Mouse (Mus musculus) stomach, embryonic 16.5 days (tissue): ENCODE results near the gene Stx17. TPM values are rescaled to one million over a fixed set of nuclear protein-coding genes. Genes with fewer than 3 reads are reported as not detected.

Source experiments
- ATAC-seq: fragments of 200-750 bp; cut with Nextera tagmentation; 2 replicates; pipeline ENCODE4 v1.8.0; 2017; ENCODE audit warnings: moderate number of reproducible peaks, moderate TSS enrichment; ENCODE audit not compliant: insufficient read depth, low FRiP score
- H3K27ac ChIP-seq: fragments of 300-500 bp; sonication (generic); 2 replicates; pipeline ENCODE4 v1.5.1; 2014; ENCODE audit warnings: low read length
- H3K27me3 ChIP-seq: fragments of 300-500 bp; sonication (generic); 2 replicates; pipeline ENCODE4 v1.6.1; 2014; ENCODE audit warnings: low read length, control low read depth, mixed read lengths; ENCODE audit not compliant: control insufficient read depth, insufficient read depth
- H3K36me3 ChIP-seq: fragments of 300-500 bp; sonication (generic); 2 replicates; pipeline ENCODE4 v1.6.1; 2014; ENCODE audit warnings: low read length; ENCODE audit not compliant: control insufficient read depth, insufficient read depth
- H3K4me1 ChIP-seq: fragments of 300-500 bp; sonication (generic); 2 replicates; pipeline ENCODE4 v1.6.1; 2014; ENCODE audit warnings: low read length, control low read depth, mixed read lengths; ENCODE audit not compliant: control insufficient read depth, insufficient read depth
- H3K4me2 ChIP-seq: fragments of 300-500 bp; sonication (generic); 2 replicates; pipeline ENCODE4 v1.6.1; 2014; ENCODE audit warnings: low read depth, low read length, mixed read lengths
- H3K4me3 ChIP-seq: fragments of 300-500 bp; sonication (generic); replicated peaks from 2 replicates; pipeline ENCODE4 v1.5.1; 2014; ENCODE audit warnings: mild to moderate bottlenecking, low read length
- H3K9ac ChIP-seq: fragments of 300-500 bp; sonication (generic); 2 replicates; pipeline ENCODE4 v1.6.1; 2014; ENCODE audit warnings: low read length
- H3K9me3 ChIP-seq: fragments of 300-500 bp; sonication (generic); replicated peaks from 2 replicates; pipeline ENCODE4 v1.6.1; 2016; ENCODE audit warnings: low read length, control low read depth; ENCODE audit not compliant: control insufficient read depth
- WGBS: fragments of 180-500 bp; shearing (Covaris S2); extraction: QIAGEN DNeasy Blood & Tissue Kit; methylation state at CpG from one replicate; pipeline ENCODE4 v1.1.7; 2014; 5-methylcytosine and 5-hydroxymethylcytosine counted together
- polyA plus RNA-seq: library from polyadenylated mRNA; unstranded; fragments of >200 nt; fragmentation: Nextera tagmentation; extraction: Ambion mirVana; gene quantifications from 2 replicates; pipeline ENCODE4 v1.2.1, GENCODE M21; 2015

The Stx17 gene
- polyA plus RNA-seq, 1 experiment from 2014 or later, result 28.7 TPM

- no peak for ATAC-seq
- Histone ChIP-seq H3K4me1 (no peaks in the 10 kb centered on the region), H3K4me3 (no peak overlapping the region), H3K9ac (no peak overlapping the region), H3K4me2 (no peak overlapping the region), H3K27ac (no peak overlapping the region), H3K9me3 (no peaks in the 10 kb centered on the region), H3K36me3 (peaks cover 15% of the 10 kb centered on the region), H3K27me3 (no peaks in the 10 kb centered on the region)
- WGBS, result 64% methylated on average over 3 of the region's 3 CpGs
Measured at GRCm38 (mm10) chr4:48132721-48133120, 8.0 kb downstream of the Stx17 start.

- H3K4me1 ChIP-seq, result no peaks in the 10 kb centered on the region
- no peaks in the 10 kb centered on the region for H3K27me3 ChIP-seq
- H3K4me2 ChIP-seq, result no peak overlapping the region
- no peaks in the 10 kb centered on the region for H3K9me3 ChIP-seq
- H3K4me3 ChIP-seq, result no peak overlapping the region
- no peak overlapping the region for H3K9ac ChIP-seq
- 91% methylated on average over 2 of the region's 2 CpGs for WGBS
- no peak overlapping the region for H3K27ac ChIP-seq
- ATAC-seq, result no peak
- H3K36me3 ChIP-seq, result no peaks in the 10 kb centered on the region
Measured at GRCm38 (mm10) chr4:48149492-48149891, 24.8 kb downstream of the Stx17 start.

GRCm38 (mm10) chr4:48153229-48153628 is 28.5 kb downstream of the Stx17 start:
- 88% methylated on average over 5 of the region's 5 CpGs for WGBS

GRCm38 (mm10) chr4:48155864-48156263 is 31.1 kb downstream of the Stx17 start:
- H3K9me3 ChIP-seq, result no peaks in the 10 kb centered on the region
- 58% methylated on average over 1 of the region's 1 CpGs for WGBS
- H3K36me3 ChIP-seq, result peaks cover 6% of the 10 kb centered on the region; the same call in 1 of the 2 replicates
- no peak overlapping the region for H3K27ac ChIP-seq
- 0 out of 2 replicates have a peak, but pooled peaks cover 2% of the 10 kb centered on the region for H3K4me1 ChIP-seq
- no peak overlapping the region for H3K4me3 ChIP-seq
- no peak overlapping the region for H3K9ac ChIP-seq
- peak; percentile 83 for ATAC-seq
- no peaks in the 10 kb centered on the region for H3K27me3 ChIP-seq
- no peak overlapping the region for H3K4me2 ChIP-seq

More at GRCm38 (mm10) chr4:48153229-48153628, 28.5 kb downstream of the Stx17 start:
- no peaks in the 10 kb centered on the region for H3K27me3 ChIP-seq
- no peaks in the 10 kb centered on the region for H3K9me3 ChIP-seq
- ATAC-seq, result no peak
- H3K36me3 ChIP-seq, result no peaks in the 10 kb centered on the region; the same call in 1 of the 2 replicates
- 0 out of 2 replicates have a peak, but pooled peaks cover 2% of the 10 kb centered on the region for H3K4me1 ChIP-seq
- no peak overlapping the region for H3K9ac ChIP-seq
- no peak overlapping the region for H3K27ac ChIP-seq
- no peak overlapping the region for H3K4me3 ChIP-seq
- no peak overlapping the region for H3K4me2 ChIP-seq

GRCm38 (mm10) chr4:48160386-48160785 is 35.7 kb downstream of the Stx17 start:
- H3K27ac ChIP-seq, result no peak overlapping the region
- H3K27me3 ChIP-seq, result no peaks in the 10 kb centered on the region
- ATAC-seq, result no peak
- peaks cover 6% of the 10 kb centered on the region; the same call in 1 of the 2 replicates for H3K36me3 ChIP-seq
- no peak overlapping the region for H3K9ac ChIP-seq
- 74% methylated on average over 4 of the region's 4 CpGs for WGBS
- no peaks in the 10 kb centered on the region for H3K9me3 ChIP-seq
- H3K4me3 ChIP-seq, result no peak overlapping the region
- H3K4me2 ChIP-seq, result no peak overlapping the region
- 0 out of 2 replicates have a peak, but pooled peaks cover 2% of the 10 kb centered on the region for H3K4me1 ChIP-seq

GRCm38 (mm10) chr4:48163851-48164250 is 39.1 kb downstream of the Stx17 start:
- H3K9me3 ChIP-seq, result no peaks in the 10 kb centered on the region

GRCm38 (mm10) chr4:48175666-48176065 is 51.0 kb downstream of the Stx17 start:
- ATAC-seq, result no peak
- no peak overlapping the region for H3K4me3 ChIP-seq
- no peaks in the 10 kb centered on the region for H3K9me3 ChIP-seq
- 88% methylated on average over 3 of the region's 3 CpGs for WGBS
- H3K36me3 ChIP-seq, result no peaks in the 10 kb centered on the region
- H3K9ac ChIP-seq, result no peak overlapping the region
- no peaks in the 10 kb centered on the region for H3K4me1 ChIP-seq
- H3K4me2 ChIP-seq, result no peak overlapping the region
- no peaks in the 10 kb centered on the region for H3K27me3 ChIP-seq
- no peak overlapping the region for H3K27ac ChIP-seq

More at GRCm38 (mm10) chr4:48163851-48164250, 39.1 kb downstream of the Stx17 start:
- Histone ChIP-seq H3K4me1 (no peaks in the 10 kb centered on the region), H3K4me2 (no peak overlapping the region), H3K4me3 (no peak overlapping the region), H3K36me3 (peaks cover 5% of the 10 kb centered on the region; the same call in 1 of the 2 replicates), H3K9ac (no peak overlapping the region), H3K27ac (no peak overlapping the region), H3K27me3 (no peaks in the 10 kb centered on the region)
- 70% methylated on average over 5 of the region's 5 CpGs for WGBS
- ATAC-seq, result no peak

- Histone ChIP-seq H3K36me3 (no peaks in the 10 kb centered on the region; the same call in 1 of the 2 replicates), H3K9ac (no peak overlapping the region), H3K4me1 (no peaks in the 10 kb centered on the region), H3K9me3 (no peaks in the 10 kb centered on the region), H3K4me2 (no peak overlapping the region), H3K4me3 (no peak overlapping the region), H3K27ac (no peak overlapping the region), H3K27me3 (no peaks in the 10 kb centered on the region)
- 32% methylated on average over 2 of the region's 2 CpGs for WGBS
- ATAC-seq, result no peak
Measured at GRCm38 (mm10) chr4:48180922-48181321, 56.2 kb downstream of the Stx17 start.

- Histone ChIP-seq H3K27ac (no peak overlapping the region), H3K9ac (no peak overlapping the region), H3K36me3 (no peaks in the 10 kb centered on the region; the same call in 1 of the 2 replicates), H3K4me2 (no peak overlapping the region), H3K27me3 (no peaks in the 10 kb centered on the region), H3K4me3 (no peak overlapping the region), H3K4me1 (no peaks in the 10 kb centered on the region), H3K9me3 (no peaks in the 10 kb centered on the region)
- no peak for ATAC-seq
- WGBS, result 78% methylated on average over 6 of the region's 6 CpGs
Measured at GRCm38 (mm10) chr4:48181366-48181765, 56.7 kb downstream of the Stx17 start.
